Mouse (Mus musculus): Measurements from ENCODE around the gene Samd5.

Samd5 gene

DNA sequence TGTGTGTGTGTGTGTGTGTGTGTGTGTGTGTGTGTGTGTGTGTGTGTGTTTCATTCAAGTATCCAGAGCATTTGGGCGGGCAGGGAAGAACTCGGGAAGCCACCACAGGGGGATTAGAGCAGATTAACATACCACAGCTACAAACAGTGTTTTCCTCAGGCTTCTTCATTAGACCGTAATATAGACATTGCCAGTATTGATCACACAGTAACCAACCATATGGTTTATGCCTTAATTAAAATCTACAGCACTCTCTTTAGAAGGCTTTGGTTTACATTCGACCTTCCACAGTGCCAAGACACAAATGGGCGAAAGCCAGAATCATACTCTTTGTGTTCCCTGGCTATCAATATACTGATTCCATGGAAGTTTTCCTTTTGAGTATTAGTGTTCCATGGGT is 22.1 kb downstream of the Samd5 start:
- in situ Hi-C loops (cut with MboI, MseI): no loop called here

DNA sequence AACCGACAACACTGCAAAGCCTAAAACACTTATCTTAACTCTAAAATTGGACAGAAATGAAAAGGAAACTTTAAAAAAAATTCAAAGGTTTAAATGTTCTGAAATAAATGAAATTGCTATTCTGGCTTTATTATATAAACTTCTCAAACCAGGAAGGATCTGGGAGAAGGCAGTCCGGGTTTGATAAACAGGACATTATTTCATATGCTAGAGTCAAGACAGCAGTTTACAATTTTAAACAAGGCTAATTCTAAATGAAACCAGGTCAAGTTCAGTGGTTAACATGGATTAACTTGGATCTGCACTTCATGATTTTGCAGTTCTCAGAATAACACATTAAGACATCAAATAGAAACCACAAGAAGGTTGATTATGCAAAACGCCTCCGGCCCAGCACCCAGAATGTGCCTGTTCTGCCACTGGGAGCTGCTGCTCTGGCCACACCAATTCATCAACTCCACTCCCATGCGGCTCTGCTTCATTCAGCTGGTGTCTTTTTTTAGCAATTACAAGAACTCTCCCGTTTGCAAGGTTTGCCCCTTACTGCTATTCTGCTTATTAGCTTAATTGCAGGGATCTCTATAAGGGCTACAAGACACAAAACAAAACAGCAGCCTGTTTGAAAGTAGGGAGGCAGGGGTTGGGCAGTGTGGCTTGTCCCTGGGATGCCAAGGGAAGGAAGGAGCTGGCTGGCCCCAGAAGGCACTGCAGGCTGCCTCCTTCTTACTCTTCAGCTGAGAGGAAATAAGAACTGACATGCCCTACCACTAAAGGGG is 24.8 kb downstream of the Samd5 start:
- in situ Hi-C loops (cut with MboI, MseI): no loop called here

DNA sequence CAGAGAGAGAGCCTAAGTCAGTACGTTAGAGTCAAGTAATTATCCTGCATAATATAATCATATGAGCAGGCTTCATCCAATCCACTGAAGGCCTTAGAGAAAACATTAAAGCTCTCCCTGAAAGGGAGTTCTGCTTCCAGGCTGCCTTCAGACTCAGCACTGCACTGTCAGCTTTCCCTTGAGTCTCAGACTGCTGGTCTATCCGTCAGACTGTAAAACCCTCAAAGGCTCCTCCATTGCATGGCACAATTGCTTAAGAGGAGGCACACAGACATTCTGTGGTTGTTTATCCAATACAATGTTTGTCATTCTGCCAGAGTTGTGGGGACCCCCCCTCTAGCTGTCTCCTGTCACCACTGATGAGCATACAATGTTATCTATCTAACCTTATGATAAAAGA is 26.5 kb downstream of the Samd5 start:
- in situ Hi-C loops (cut with MboI, MseI): no loop called here

DNA sequence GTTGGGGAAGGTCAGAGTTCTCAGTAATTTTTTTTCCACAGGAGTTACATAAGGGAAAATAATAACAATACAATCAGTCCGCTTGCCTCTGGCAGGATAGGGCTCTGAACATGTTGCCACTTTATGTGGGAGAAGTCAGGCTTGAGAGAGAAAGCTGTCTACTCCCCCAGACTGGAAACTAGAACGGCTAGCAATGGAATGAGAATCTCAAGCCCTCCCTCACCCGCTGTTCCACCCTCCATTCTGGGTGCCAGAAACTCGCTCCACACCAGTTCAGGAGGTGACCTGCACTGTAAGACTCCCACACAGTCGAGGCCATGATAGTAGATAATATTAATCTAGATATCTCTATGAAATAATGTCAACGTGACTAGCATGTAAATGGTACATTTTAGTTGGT is 27.3 kb downstream of the Samd5 start:
- in situ Hi-C loops (cut with MboI, MseI): no loop called here

DNA sequence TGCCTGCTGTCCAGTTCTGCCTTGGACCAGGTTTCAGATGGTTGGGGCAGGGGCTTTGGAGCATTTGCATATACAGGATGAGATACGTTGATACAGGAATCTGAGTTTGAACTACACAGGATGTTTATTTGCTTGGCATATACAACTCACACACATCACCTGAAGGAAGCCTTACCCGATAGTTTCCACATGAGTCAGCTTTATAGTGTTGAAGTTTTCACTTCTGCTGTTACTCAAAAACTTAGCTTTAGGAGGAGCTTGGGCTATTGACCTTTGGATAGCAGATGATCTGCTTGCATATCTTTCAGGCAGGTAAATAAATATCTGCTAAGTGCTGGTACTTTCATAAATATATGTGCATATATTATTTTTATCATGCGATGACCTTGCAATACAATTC is 28.6 kb downstream of the Samd5 start:
- in situ Hi-C loops (cut with MboI, MseI): no loop called here

DNA sequence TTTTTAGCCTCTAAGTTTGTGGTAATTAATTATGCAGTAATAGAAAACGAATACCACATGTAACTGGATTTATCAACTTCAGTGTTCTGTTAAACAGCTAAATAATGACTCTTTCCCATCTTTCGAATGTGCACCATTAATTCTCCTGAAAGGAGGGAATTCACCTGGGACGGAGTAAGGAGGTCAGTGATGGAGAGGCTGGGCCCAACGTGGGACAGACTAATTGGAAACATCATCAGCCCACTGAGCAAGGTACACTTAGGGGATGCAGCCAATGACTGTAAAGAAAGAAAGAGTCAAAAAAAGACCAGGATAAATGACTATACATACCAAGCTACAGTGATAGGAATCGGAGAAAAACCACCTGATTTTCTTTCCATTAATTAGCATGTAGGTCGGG is 31.5 kb downstream of the Samd5 start:
- in situ Hi-C loops (cut with MboI, MseI): no loop called here

DNA sequence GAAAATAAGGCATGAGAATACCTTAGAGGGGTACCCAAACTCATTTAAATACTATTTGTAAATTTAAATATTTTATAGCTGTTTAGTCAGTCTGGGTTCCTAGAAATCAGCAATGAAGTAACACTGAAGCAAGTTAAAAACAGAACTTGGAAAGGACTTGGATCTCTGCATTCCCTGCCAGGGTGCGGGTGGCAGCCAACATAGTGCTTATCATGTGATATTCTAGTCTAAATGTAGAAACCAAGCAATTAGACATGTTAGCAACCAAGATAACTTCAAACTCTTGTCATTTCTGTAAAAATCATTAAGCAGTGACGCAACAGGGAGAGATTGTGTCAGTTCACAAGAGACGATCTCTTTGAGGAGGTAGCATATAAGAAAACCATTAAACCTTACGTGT is 32.9 kb downstream of the Samd5 start:
- in situ Hi-C loops (cut with MboI, MseI): no loop called here

DNA sequence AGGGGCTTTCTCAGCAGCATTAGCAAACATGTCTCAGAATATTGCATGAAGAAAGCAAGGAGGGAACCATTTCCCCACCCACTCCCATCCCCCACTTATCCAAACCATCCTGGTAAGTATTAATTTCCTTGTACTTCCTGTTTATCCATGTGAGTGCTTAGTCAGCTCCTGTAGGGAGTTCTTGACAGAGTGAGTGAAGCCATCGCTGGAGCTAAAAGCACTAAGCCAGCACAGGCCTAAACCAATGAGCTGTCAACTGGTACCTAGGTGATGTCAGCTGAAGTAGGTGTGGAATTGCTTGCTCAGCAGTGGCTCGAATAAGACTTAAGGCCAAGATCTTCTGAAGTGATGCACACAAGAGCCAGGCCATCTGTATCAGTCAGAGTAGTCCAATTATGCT is 34.3 kb downstream of the Samd5 start:
- in situ Hi-C loops (cut with MboI, MseI): no loop called here

DNA sequence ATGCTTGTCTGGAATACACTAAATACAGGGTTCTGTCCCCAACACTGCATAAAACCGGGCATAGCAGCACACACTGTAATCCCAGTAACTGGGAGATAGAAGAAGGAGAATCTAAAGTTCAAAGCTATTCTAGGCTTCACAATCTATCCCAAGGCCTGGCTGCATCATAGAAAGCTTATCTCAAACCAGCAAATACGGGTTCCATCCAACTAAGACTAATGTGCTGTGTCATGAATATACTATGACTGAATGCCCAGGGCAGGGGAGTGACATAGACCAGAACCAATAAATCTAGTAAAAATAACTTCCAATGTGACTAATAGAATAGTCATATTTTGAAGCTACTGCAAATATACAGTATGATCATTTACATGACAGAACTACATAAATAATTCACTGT is 35.0 kb downstream of the Samd5 start:
- in situ Hi-C loops (cut with MboI, MseI): no loop called here

DNA sequence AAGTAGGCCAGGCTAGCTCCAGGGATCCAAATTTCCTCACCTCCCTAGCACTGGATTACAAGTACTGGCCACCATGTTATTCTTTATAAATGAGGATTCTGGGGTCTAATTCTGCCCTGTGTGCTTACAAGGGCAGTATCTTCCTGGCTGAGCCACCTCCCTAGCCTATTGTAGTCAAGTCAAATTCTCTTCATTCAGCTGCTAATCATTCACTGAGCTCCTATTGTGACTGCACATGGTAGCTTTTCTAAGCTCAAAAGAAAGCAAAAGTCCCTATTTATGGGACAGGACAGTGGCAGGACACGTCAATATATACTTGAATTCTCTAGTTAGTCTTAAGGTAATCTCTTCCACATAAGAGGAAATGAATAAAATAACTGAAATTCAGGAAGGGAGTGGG is 49.7 kb downstream of the Samd5 start:
- in situ Hi-C loops (cut with MboI, MseI): no loop called here

DNA sequence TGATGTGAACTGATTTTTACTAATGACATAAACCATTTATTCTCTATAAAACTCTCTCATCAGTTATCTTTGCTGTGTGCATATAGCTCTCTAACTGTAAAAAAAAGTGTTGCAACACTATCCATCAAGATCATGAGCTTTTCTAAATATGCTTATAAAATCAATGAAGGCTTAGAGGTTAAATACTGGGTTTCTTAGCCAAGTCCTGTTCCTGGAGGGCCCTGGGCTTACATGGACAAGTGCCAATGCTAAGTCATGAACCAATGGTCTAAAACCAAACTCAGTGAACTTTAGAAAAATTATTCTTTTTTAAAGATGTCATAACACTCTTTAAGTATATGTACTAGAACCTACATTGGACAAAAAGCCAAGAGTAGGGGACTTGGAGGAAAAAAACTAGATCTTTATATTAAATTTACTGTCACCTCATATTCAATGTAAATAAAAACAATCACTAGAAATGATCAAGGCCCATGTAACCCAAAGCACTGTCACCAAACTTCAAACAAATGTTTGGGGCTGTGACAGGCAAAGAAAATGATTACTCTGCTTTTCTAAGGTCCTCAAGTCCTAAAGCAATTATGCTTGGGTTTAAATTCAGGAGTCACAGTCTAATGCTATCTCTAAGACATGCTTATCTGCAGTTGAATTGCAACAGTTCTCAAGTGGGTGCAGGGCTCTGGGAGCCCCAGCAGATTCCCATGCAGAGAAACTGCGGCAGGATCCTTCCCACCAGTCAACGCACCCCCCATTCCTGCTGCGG is 52.9 kb downstream of the Samd5 start:
- in situ Hi-C loops (cut with MboI, MseI): no loop called here

DNA sequence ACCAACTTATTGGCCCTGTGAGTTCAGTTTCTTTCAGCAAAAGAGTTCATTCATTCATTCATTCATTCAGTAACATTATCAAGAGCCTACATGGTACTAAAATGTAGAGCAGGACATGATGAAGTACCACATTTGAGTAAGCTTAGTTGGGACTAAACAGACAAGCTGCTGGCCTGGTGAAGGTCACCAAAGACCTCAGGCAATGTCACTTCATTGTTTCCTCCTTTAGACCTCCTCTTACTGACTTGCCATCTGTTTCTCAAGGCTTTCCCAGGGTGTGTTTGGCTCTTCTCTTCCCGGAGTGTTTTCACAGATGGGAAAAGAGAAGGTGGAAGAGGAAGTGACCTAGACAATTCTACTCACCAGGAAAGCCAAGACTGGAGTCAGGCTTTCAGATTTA is 54.0 kb downstream of the Samd5 start:
- in situ Hi-C loops (cut with MboI, MseI): no loop called here

DNA sequence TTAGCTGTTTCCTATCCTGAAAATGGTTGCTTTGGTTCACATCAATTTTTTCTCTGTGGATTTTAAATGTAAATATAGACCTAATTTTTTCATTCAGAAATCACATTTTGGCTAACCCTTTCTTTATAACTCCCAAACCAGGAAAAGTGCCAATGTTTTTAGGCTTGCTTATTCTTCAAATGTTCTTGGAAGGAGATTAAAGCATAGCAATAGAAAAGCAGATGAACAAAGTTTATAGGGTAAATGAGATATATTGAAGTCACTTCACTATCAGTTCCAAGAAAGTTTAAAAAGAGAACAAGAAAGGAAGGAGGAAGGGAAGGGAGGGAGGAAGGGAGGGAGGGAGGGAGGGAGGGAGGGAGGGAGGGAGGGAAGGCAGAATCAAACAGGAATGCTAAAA is 60.0 kb downstream of the Samd5 start:
- in situ Hi-C loops (cut with MboI, MseI): loop anchor here (10.0 kb wide), 2 partner anchors 1020 to 1330 kb away; no protein-coding TSS in a partner anchor

DNA sequence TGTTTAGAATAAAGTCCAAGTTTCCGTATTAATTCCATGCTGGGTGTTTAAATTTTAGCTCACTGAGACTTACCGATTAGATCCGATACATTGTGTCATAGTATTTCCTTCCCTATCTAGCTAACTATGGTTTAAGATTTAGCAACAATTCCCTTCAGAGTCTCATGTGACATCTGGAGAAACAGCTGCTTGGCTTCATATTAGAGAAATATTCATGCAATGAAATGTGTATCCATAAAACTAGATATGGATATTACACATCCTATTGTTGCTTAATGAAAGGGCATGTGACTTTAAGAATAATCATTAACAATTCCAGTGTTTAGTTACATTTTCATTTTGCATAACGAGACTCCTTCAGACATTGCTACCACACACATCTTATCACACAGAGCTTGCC is 66.2 kb downstream of the Samd5 start:
- in situ Hi-C loops (cut with MboI, MseI): no loop called here

DNA sequence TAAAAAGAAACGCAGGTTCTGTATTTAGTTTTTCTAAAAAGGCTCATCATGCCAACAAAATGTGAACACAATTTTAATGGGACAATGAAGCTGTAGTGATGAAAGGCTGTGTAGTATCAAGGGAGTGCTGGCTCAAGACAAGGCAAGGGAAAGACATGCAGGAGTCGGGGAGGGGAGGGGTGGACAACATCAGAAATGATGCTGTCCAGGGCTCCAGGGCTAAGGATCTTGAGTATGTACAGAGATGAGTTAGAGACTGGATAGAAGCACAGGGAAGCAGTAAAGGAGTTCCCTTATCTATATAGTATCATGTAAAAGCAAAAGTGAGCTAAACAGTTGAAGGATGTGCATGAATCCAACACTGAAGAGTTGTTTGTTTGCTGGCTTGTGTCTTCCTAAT is 67.9 kb downstream of the Samd5 start:
- in situ Hi-C loops (cut with MboI, MseI): no loop called here

DNA sequence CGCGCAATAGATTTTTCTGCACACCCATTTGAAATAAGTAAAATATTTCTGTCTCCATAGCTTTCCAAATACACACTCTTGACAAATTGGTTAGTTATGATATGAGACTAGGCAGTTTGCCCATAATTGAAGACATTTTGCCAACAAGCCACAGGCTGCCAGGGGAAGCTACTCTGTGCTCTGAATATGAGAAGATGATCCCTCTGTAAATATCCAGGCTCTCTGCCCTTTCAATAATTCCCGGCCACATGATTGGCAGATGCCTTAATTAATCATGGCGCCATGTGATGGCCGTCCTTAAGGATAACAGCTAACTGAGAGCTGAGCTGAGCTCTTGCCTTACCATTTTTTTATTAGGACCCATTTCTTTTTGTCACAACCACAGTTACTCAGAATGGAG is 69.4 kb downstream of the Samd5 start:
- in situ Hi-C loops (cut with MboI, MseI): no loop called here

DNA sequence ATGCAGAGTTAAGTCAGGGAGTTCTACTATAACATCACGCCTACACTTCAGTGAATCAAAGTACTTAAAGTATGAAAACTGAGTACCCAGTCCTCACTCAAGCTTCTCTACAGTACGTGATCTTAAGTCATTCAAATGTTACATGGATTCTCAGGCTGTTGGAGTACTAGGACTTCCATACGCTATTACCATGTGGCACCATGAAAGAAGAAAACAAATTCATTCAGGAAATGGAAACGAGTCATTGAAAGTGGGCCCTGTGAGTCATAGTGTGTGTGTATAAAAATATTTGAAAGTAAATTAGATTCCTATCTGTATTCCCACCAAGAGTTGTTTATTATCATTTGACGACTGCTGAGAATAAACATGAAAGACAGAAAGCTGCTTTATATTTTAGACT is 71.7 kb downstream of the Samd5 start:
- in situ Hi-C loops (cut with MboI, MseI): no loop called here

DNA sequence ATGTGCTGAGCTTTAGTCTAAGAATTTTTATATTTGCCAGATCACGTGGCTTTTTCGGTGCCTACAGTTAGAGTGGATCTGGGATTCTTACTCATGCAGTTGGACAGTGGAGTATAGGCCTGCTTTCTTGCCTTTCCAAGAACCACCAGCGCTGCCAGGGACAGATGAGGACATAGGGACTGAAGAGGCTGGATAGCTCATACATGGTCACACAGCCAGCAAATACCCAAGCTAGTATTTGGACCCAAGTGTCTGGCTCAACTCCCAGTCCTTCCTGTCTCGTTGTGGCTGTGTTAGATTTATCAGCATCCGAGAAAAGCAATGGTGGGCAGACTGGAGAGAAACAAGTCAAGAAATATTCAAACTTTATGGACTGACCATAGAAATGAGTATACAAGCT is 72.2 kb downstream of the Samd5 start:
- in situ Hi-C loops (cut with MboI, MseI): no loop called here

DNA sequence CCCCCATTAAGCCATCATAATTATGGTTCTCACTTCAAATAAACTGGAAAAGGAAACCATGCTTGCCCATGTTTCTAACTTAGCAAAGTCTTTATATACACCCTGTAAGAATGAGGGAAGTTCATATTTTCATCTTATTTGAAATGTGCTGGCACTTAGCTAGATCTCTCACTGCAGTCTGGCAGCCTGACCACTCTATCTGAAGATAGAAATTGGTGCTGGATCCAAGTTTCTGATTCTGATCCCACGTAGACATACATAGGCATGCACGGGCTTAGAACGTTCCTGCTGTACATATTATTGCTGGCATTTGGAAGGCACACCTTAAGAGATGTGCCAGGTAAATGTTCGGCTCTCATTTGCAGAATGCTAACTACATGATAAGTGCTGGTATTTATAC is 72.6 kb downstream of the Samd5 start:
- in situ Hi-C loops (cut with MboI, MseI): no loop called here

DNA sequence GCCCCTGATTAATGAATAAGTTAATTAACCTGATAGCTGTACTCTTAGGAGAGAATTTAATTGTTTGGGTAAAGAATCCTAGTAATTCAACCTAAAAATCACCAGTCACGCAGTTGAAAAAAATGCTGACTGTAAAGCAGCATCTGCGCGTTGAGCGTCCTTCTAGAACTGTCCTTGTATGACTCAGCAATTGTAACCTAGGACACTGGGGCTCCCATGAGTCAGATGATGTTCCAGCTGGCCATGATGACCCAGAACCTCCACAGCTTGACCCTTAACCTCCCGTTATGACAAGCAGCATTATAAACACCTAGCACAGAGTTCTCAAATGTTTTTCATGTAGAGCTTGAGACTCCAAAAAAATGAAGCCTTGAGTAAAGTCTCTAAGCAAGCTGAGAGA is 78.8 kb downstream of the Samd5 start:
- in situ Hi-C loops (cut with MboI, MseI): no loop called here

DNA sequence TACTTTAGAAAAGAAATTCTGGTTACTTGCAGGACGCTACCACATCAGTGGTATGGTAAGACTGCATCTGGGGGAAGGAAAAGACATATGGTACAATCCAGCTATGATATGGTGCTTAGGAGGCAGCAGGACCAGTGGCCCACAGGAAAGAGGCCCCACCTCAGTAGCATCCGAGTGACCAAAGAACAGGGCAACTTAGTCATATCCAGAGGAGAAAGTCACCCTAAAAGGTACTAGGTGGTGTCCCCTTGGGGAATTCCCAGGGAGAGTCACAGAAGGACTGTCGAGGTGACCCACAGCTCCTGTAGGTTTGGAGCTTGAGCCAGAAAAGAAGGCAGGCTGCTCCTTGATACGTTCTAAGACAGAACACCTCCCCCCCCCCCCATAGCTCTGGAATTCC is 80.3 kb downstream of the Samd5 start:
- in situ Hi-C loops (cut with MboI, MseI): no loop called here

DNA sequence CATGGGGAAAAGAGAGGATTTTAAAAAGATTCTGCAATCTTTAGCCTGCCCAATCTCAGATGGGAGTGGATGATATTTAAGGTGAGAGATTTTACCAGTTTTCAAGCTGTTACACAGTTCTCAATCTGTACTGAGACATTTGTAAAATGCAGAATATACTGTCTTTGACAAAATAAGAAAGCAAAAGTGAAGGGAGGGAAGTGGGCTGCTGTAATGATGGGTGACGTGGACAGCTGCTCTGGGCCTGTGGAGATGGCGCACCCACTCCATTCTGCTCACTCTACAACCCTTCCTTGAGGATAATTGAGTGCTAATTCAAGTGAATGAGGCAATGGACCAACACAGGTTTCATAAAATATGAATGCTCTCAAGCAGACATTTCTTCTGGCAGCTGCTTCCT is 84.4 kb downstream of the Samd5 start:
- in situ Hi-C loops (cut with MboI, MseI): no loop called here

DNA sequence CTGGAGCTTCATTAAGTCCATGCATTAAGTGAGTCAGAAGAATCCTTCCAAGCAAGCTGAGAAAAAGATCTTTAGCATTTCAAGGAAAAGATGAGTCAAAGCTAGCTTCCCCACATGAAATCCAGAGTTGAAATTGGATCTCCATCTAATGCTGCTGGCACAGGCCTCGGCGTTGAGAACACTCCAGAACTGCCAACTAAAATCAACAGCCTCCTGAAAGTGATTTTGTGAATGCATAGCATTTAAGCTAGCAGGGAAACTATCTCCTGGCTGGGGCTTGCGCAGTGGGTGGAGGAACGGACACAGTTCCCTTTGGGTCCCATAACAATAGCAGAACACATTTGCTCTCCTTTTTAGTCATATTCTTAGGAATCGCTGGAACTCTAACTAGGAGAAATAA is 88.7 kb downstream of the Samd5 start:
- in situ Hi-C loops (cut with MboI, MseI): no loop called here

All from T-helper 17 cell (primary cell).